Mouse (Mus musculus): ENCODE results near the gene 1810043G02Rik.

DNA sequence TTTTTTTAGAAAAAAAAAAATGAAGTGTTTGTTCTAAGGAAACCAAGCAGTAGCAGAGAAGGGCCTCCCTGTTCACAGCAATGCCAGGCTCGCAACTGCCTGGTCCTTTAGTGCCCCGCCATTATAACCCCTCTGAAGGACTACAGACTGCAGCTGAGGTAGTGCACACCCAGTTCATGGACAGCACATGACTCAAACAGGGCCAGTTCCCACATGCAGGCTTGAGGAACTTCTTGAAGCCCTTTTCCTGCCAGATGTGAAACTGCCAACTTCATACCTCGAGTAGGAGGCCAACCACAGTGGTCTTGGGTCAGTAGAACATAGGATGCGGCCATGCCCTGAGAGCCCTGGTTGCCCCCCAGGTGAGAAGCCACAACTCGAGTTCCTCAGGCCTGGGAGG is 4.0 kb upstream of the 1810043G02Rik start:
- TF ChIP-seq POLR2A (IDR thresholded peaks at IDR 0.05; ENCODE audit: borderline replicate concordance, control insufficient read depth, low read depth, low read length) (no peak), CTCF (IDR thresholded peaks at IDR 0.05; ENCODE audit: control insufficient read depth, insufficient read depth, low read length) (no peak)

Data from bone marrow, adult 2 months (tissue).